Mouse (Mus musculus): ENCODE results near the gene Ndufv3.

Gene Ndufv3

DNA sequence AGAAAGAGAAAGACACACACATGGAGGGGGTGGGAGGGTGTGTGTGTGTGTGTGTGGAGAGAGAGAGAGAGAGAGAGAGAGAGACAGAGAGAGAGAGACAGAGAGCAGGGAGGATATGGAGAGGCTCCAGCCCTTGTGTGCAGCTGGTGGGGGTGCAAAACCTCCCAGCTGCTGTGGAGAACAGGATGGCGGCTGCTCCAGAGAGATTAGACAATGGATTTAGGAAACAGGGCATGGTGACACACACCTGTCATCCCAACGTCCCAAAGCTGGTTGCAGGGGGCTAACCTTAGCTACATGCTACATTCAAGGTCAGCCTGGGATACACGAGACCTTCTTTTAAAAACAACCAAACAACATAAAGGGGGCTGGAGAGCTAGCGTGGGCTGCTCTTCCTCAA lies 36.3 kb downstream of the Ndufv3 start:
- peaks cover 29% of the 10 kb centered on the region for H3K4me1 ChIP-seq (replicated peaks; ENCODE audit: low read depth, low read length)
- H3K4me3 ChIP-seq (replicated peaks; ENCODE audit: low read length) = no peak overlapping the region
- no peak for TF ChIP-seq POU5F1 (IDR thresholded peaks at IDR 0.05; ENCODE audit: borderline replicate concordance, low read length)
- TF ChIP-seq NANOG (IDR thresholded peaks at IDR 0.05; ENCODE audit: borderline replicate concordance, low read length) = no peak
- no peak for TF ChIP-seq CTCF (conservative IDR thresholded peaks at IDR 0.05; ENCODE audit: low read length)
- H3K9me3 ChIP-seq (ENCODE audit: low read length) = peaks cover 58% of the 10 kb centered on the region
- H3K36me3 ChIP-seq (ENCODE audit: insufficient read depth, low read length) = peaks cover 60% of the 10 kb centered on the region
- H3K27me3 ChIP-seq (ENCODE audit: insufficient read depth, low read length) = no peaks in the 10 kb centered on the region

GRCm38 (mm10) chr17:31557124-31557880 lies 37.4 kb downstream of the Ndufv3 start:
- TF ChIP-seq NANOG (IDR thresholded peaks at IDR 0.05; ENCODE audit: borderline replicate concordance, low read length) (no peak), CTCF (conservative IDR thresholded peaks at IDR 0.05; ENCODE audit: low read length) (no peak), POU5F1 (IDR thresholded peaks at IDR 0.05; ENCODE audit: borderline replicate concordance, low read length) (no peak)
- peaks cover 48% of the 10 kb centered on the region for H3K9me3 ChIP-seq (ENCODE audit: low read length)
- no peaks in the 10 kb centered on the region for H3K27me3 ChIP-seq (ENCODE audit: insufficient read depth, low read length)
- H3K4me1 ChIP-seq (replicated peaks; ENCODE audit: low read depth, low read length) = peaks cover 29% of the 10 kb centered on the region
- H3K4me3 ChIP-seq (replicated peaks; ENCODE audit: low read length) = peak overlapping the region; percentile 91
- peaks cover 49% of the 10 kb centered on the region for H3K36me3 ChIP-seq (ENCODE audit: insufficient read depth, low read length)

- peaks cover 48% of the 10 kb centered on the region for H3K36me3 ChIP-seq (ENCODE audit: insufficient read depth, low read length)
- H3K4me1 ChIP-seq (replicated peaks; ENCODE audit: low read depth, low read length) = peaks cover 33% of the 10 kb centered on the region
- peak overlapping the region; percentile 91 for H3K4me3 ChIP-seq (replicated peaks; ENCODE audit: low read length)
- H3K9me3 ChIP-seq (ENCODE audit: low read length) = peaks cover 43% of the 10 kb centered on the region
- no peak for TF ChIP-seq POU5F1 (IDR thresholded peaks at IDR 0.05; ENCODE audit: borderline replicate concordance, low read length)
- TF ChIP-seq CTCF (conservative IDR thresholded peaks at IDR 0.05; ENCODE audit: low read length) = no peak
- no peak for TF ChIP-seq NANOG (IDR thresholded peaks at IDR 0.05; ENCODE audit: borderline replicate concordance, low read length)
- no peaks in the 10 kb centered on the region for H3K27me3 ChIP-seq (ENCODE audit: insufficient read depth, low read length)
Observed at GRCm38 (mm10) chr17:31557947-31558542, 38.1 kb downstream of the Ndufv3 start.

- no peaks in the 10 kb centered on the region for H3K27me3 ChIP-seq (ENCODE audit: insufficient read depth, low read length)
- peak overlapping the region; percentile 91 for H3K4me3 ChIP-seq (replicated peaks; ENCODE audit: low read length)
- H3K9me3 ChIP-seq (ENCODE audit: low read length) = peaks cover 35% of the 10 kb centered on the region
- TF ChIP-seq CTCF (conservative IDR thresholded peaks at IDR 0.05; ENCODE audit: low read length) = no peak
- no peak for TF ChIP-seq NANOG (IDR thresholded peaks at IDR 0.05; ENCODE audit: borderline replicate concordance, low read length)
- no peak for TF ChIP-seq POU5F1 (IDR thresholded peaks at IDR 0.05; ENCODE audit: borderline replicate concordance, low read length)
- H3K4me1 ChIP-seq (replicated peaks; ENCODE audit: low read depth, low read length) = peaks cover 41% of the 10 kb centered on the region
- peaks cover 44% of the 10 kb centered on the region for H3K36me3 ChIP-seq (ENCODE audit: insufficient read depth, low read length)
Observed at GRCm38 (mm10) chr17:31559021-31559789, 39.3 kb downstream of the Ndufv3 start.

DNA sequence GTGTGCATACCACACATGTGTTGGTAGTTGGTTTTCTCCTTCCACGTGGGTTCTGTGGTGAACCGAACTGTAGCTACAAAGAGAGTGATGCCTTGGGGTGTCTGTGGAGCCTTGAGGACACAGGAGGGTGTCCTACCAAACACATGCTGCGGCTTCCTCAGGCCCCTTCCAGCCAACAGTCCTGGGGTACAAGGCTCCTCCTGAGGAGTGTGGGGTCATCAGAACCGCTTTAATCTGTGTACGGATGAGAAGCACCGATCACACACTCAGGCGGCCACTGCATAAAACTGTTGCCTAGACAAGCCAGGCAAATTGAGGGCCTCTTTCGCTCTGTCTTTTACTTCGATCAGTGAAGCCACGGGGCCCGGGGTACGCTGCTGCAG lies 43.7 kb downstream of the Ndufv3 start:
- no peaks in the 10 kb centered on the region for H3K9me3 ChIP-seq (ENCODE audit: low read length)
- no peak for TF ChIP-seq CTCF (conservative IDR thresholded peaks at IDR 0.05; ENCODE audit: low read length)
- TF ChIP-seq NANOG (IDR thresholded peaks at IDR 0.05; ENCODE audit: borderline replicate concordance, low read length) = no peak
- TF ChIP-seq POU5F1 (IDR thresholded peaks at IDR 0.05; ENCODE audit: borderline replicate concordance, low read length) = no peak
- peaks cover 50% of the 10 kb centered on the region for H3K4me1 ChIP-seq (replicated peaks; ENCODE audit: low read depth, low read length)
- H3K27me3 ChIP-seq (ENCODE audit: insufficient read depth, low read length) = no peaks in the 10 kb centered on the region
- H3K36me3 ChIP-seq (ENCODE audit: insufficient read depth, low read length) = peaks cover 19% of the 10 kb centered on the region
- peak overlapping the region; percentile 78 for H3K4me3 ChIP-seq (replicated peaks; ENCODE audit: low read length)

DNA sequence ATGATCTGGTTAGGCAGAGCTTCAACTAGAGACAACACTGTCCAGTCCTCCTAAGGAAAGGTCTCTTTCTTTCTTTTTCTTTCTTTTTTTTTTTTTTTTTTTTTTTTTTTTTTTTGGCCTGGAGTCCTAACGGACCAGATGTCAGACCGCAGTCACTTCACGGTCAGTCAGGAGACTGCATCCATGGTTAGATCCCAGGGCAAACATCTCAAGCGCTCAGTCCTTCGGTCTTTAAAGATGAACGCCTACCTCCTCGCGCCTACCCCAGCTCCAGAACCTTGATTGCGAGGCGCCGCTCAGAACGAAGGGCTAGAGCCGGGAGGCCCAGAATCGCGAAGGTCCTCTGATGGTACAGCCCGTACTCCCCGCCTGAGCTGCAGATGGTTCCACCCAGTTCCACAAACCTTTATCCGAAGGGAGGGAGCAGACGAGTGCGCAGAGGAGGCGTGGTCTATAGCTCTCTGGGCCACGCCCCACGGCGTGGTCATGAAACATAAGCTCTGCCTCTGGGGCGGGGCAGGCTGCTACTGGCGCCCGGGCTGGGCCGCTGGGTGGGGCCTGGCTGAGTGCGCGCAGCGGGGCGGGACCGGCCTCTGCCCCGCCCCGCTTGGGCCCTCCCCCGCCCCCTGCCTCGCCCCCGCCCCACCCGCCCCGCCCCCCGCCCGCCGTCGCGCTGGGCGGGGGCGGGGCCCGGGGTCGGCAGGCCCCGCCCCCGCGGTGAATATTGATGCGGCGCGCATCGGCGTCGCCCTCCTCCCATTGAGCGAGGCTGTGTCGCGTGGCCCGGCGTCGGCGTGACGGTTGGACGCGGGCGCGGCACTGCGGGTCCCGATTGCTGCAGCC lies 44.3 kb downstream of the Ndufv3 start, which contains the start of gene Pknox1:
Gene Pknox1 (plus strand): TSS at position 720 of the 843 bp plus-strand sequence.
- TF ChIP-seq CTCF (conservative IDR thresholded peaks at IDR 0.05; ENCODE audit: low read length) = no peak
- TF ChIP-seq POU5F1 (IDR thresholded peaks at IDR 0.05; ENCODE audit: borderline replicate concordance, low read length) = no peak
- no peak for TF ChIP-seq NANOG (IDR thresholded peaks at IDR 0.05; ENCODE audit: borderline replicate concordance, low read length)
- Histone ChIP-seq H3K27me3 (ENCODE audit: insufficient read depth, low read length) (no peaks in the 10 kb centered on the region), H3K36me3 (ENCODE audit: insufficient read depth, low read length) (peaks cover 24% of the 10 kb centered on the region), H3K9me3 (ENCODE audit: low read length) (no peaks in the 10 kb centered on the region), H3K4me3 (replicated peaks; ENCODE audit: low read length) (peak within 1 kb of the TSS; percentile 92), H3K4me1 (replicated peaks; ENCODE audit: low read depth, low read length) (peaks cover 52% of the 10 kb centered on the region)

GRCm38 (mm10) chr17:31564858-31565140 lies 44.9 kb downstream of the Ndufv3 start:
- Histone ChIP-seq H3K36me3 (ENCODE audit: insufficient read depth, low read length) (peaks cover 28% of the 10 kb centered on the region), H3K27me3 (ENCODE audit: insufficient read depth, low read length) (no peaks in the 10 kb centered on the region), H3K9me3 (ENCODE audit: low read length) (no peaks in the 10 kb centered on the region), H3K4me3 (replicated peaks; ENCODE audit: low read length) (peak overlapping the region; percentile 92), H3K4me1 (replicated peaks; ENCODE audit: low read depth, low read length) (peaks cover 58% of the 10 kb centered on the region)
- TF ChIP-seq POU5F1 (IDR thresholded peaks at IDR 0.05; ENCODE audit: borderline replicate concordance, low read length) (no peak), CTCF (conservative IDR thresholded peaks at IDR 0.05; ENCODE audit: low read length) (no peak), NANOG (IDR thresholded peaks at IDR 0.05; ENCODE audit: borderline replicate concordance, low read length) (no peak)

Measured in E14TG2a.4 (cell line).